Mouse (Mus musculus): ENCODE results near the gene Arhgap17.

DNA sequence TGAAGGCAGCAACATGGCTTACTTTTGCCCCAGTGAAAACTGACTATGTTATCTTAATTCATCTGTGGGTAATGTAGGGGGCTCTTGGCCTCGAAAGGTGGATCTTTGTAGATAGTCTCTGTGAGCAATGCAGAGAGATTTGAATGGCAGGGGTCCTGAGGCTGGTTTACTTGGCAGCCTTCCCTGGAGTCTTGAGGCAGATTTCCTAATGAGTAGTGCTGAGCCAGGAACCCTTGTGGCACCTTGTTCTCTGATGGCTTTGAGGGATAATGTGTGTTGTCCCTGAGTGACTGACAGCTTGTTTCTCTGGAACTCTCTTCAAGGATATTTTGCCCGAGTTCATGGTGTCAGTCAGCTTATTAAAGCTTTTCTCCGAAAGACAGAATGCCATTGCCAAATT, 31.4 kb upstream of the Arhgap17 start:
- no peak for TF ChIP-seq EP300 (IDR thresholded peaks at IDR 0.05; ENCODE audit: low read depth)
- TF ChIP-seq CTCF (IDR thresholded peaks at IDR 0.05; ENCODE audit: low read depth), result no peak
